Mouse (Mus musculus): ENCODE measurements around the gene Mchr1. TPM values are rescaled to one million over a fixed set of nuclear protein-coding genes. Genes with fewer than 3 reads are reported as not detected.

Gene Mchr1
- polyA plus RNA-seq, 1 experiment from 2014 or later, result 0.36 TPM

Other genes starting within 250 kb of the Mchr1 start
- gene Mrtfa, start 44.7 kb upstream of the Mchr1 start, polyA plus RNA-seq (2016; fragmentation: Nextera tagmentation; extraction: Ambion mirVana), result 25.7 and 27.9 TPM in 2 replicates
- 104 and 108 TPM in 2 replicates for gene Slc25a17, start 125.3 kb downstream of the Mchr1 start, polyA plus RNA-seq (2016; fragmentation: Nextera tagmentation; extraction: Ambion mirVana)
- gene St13, start 164.6 kb downstream of the Mchr1 start, polyA plus RNA-seq (2016; fragmentation: Nextera tagmentation; extraction: Ambion mirVana), result 218 and 219 TPM in 2 replicates
- 11.5 and 11.9 TPM in 2 replicates for gene Xpnpep3, start 164.6 kb downstream of the Mchr1 start, polyA plus RNA-seq (2016; fragmentation: Nextera tagmentation; extraction: Ambion mirVana)
- 1.7 and 2.4 TPM in 2 replicates for gene Dnajb7, start 172.8 kb downstream of the Mchr1 start, polyA plus RNA-seq (2016; fragmentation: Nextera tagmentation; extraction: Ambion mirVana)
- gene Rbx1, start 230.8 kb downstream of the Mchr1 start, polyA plus RNA-seq (2016; fragmentation: Nextera tagmentation; extraction: Ambion mirVana), result 559 and 579 TPM in 2 replicates

Data from forebrain, embryonic 12.5 days (tissue).